Mouse (Mus musculus) ovary, postnatal 14 days (tissue): Measurements from ENCODE around the gene Mdga1.
"Not testable (repeated sequence)": the region's sequence is repeated elsewhere in the genome, so short reads cannot be mapped to it uniquely, and the experiment has no call there.

Source experiments
- DNase-seq: peaks from one replicate; pipeline ENCODE4 v3.0.0; 2022; ENCODE audit warnings: low spot score

Gene Mdga1

GRCm38 (mm10) chr17:29799398-29800095 is 170.3 kb downstream of the Mdga1 start:
- no peak for DNase-seq

DNA sequence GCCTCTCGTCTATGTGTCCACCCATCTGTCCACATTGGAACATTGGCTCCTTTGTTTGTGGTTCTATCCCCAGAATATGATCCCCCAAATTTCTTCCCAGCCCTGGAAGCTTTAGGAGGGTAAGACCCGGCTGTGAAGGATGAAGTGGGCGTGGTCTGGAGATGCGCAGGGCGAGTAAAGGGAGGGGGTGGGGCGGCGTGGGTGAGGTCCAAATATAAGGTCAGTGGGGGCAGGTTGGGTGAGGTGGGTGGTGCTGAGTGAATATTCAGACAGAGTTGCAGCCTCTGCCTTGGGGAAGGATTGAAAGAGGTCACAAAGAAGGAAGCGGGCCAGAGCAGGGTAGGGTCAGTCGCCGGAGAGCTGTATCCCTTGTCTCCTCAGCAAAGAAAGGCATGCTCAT is 171.7 kb downstream of the Mdga1 start:
- DNase-seq: no peak

- no peak for DNase-seq
Observed at GRCm38 (mm10) chr17:29796787-29797186, 173.1 kb downstream of the Mdga1 start.

DNA sequence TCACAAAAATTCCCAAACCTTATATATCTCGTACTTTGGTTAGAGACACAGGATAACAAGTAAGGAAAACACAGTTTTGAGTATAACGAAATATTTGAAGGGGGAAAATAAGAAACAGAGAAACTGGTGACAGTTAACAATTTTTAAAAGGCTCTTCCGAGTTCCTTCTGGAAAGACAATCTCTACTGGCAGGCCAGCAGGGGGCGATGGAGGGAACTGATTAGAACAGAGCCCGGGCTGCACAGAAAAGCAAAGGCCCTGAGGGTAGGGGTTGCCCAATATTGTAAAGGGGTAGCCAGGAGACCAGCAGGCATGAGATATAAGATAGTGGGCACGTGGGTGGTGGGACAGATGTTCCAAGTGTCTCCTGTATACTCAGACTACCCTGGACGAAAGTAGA is 173.8 kb downstream of the Mdga1 start:
- DNase-seq: peak; percentile 55

DNA sequence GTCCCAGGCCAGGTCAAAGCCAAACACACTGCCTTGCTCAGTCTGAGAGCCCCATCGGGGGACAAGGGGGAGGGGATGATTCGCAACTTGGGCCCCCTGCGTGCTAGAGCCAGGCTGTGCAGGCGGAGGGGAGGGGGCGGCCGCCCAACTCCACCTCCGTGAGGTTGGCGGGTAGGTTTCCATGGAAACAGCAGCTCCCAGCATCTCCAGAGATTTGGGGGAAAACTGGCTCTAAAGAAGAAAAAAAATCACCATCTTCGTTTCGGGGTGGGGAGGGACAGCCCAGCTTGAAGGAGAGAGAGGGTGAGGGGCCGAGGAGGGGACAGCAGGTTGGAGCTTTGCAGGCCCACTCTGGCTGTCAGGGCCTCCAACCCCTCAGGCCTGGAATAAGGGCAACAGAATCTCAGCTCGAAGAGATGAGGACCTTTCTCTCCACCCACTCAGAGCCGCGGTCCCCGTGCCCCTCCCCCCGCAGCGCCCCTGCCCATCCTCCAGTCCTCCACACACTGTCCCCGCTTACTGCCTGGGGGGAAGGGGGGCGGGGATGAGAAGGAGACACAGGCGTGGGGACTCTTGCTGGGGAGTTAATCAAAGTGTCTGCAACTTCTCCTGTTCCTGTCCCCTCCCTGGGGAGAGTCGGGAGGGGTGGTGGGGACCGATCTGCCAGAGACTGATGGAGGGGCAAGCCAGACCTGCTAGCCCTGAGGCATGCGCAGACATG is 174.7 kb downstream of the Mdga1 start:
- no peak for DNase-seq

GRCm38 (mm10) chr17:29791531-29792050 is 178.3 kb downstream of the Mdga1 start:
- DNase-seq: no peak

GRCm38 (mm10) chr17:29790231-29790740 is 179.6 kb downstream of the Mdga1 start:
- no peak for DNase-seq

GRCm38 (mm10) chr17:29789715-29790114 is 180.2 kb downstream of the Mdga1 start:
- no peak for DNase-seq

DNA sequence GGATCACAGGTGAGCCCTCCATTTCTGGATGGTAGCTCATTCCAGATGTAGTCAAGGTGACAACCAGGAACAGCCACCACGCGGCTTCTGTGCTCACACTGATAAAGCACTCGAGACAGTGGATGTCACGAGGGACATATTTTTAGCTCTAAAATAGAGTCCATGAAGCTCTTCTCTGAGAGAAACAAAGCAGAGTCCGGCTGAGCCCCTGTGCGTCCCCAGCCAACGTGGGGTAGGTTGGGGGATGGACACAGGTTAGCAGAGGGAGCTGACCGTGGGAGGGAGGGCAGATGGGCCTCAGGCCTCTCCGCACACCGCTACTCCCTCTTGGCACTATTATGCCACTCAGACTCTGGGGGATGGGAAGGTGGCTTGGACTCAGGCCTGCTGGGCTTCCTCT is 181.3 kb downstream of the Mdga1 start:
- DNase-seq: no peak

GRCm38 (mm10) chr17:29784820-29785219 is 185.1 kb downstream of the Mdga1 start:
- no peak for DNase-seq

DNA sequence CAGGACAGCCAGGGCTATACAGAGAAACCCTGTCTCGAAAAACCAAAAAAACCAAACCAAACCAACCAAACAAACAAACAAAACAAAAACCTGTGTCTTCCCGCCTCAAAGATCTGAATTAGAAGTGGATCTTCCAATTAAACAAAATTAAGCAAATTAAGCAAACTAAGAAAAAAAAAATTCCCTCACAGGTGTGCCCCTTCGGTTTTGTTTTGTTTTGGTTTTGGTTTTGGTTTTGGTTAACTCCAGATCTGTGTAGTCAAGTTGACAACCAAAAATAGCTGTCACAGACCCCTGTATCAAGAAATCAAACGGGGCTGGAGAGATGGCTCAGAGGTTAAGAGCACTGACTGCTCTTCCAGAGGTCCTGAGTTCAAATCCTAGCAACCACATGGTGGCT is 188.4 kb downstream of the Mdga1 start:
- not testable (repeated sequence) for DNase-seq

GRCm38 (mm10) chr17:29778021-29778420 is 191.9 kb downstream of the Mdga1 start:
- no peak for DNase-seq
